Mouse (Mus musculus) testis, adult 10 weeks (tissue): Measurements from ENCODE around the gene Prr5l. TPM values are rescaled to one million over a fixed set of nuclear protein-coding genes. Genes with fewer than 3 reads are reported as not detected.

Experiments
- polyA plus RNA-seq: library from polyadenylated mRNA; stranded (reverse); fragments of 350-450 nt; fragmentation: Illumina TruSeq; extraction: RNeasy Lipid Tissue Mini Kit (QIAGEN cat#74804); gene quantifications from one replicate; pipeline ENCODE4 v1.2.3, GENCODE M21; 2014; ENCODE audit warnings: low read depth, low replicate concordance

The Prr5l gene
- polyA plus RNA-seq: 0.70 TPM

GRCm38 (mm10) chr2:101882998-101883397 lies at the start of gene Prr5l:
TSS of gene Prr5l (minus strand) at chr2:101883027.

GRCm38 (mm10) chr2:101885768-101886438 lies 3.1 kb upstream of the Prr5l start, which contains the start of gene Commd9:
TSS of gene Commd9 (plus strand) at chr2:101886247.

GRCm38 (mm10) chr2:101678236-101679021 lies 204.4 kb downstream of the Prr5l start, which contains the start of gene Traf6:
TSS of gene Traf6 (plus strand) at chr2:101678429.

Other genes starting within 250 kb of the Prr5l start
- 0.43 TPM for gene Rag1, start 233.5 kb downstream of the Prr5l start, polyA plus RNA-seq
- gene B230118H07Rik, start 233.5 kb downstream of the Prr5l start, polyA plus RNA-seq: 525 TPM
- 4.2 TPM for gene Traf6, start 204.6 kb downstream of the Prr5l start, polyA plus RNA-seq
- gene Commd9, start 3.2 kb upstream of the Prr5l start, polyA plus RNA-seq: 0.90 TPM